Mouse (Mus musculus): ENCODE measurements around the gene Cpt1b.

GRCm38 (mm10) chr15:89373027-89373761 lies 52.5 kb downstream of the Cpt1b start:
- TF ChIP-seq CTCF (IDR thresholded peaks at IDR 0.05; ENCODE audit: borderline replicate concordance, control insufficient read depth, extremely low read depth, insufficient read depth, low read length, poor library complexity) (peak; percentile 81; the same call in 1 of the 2 replicates), POLR2A (IDR thresholded peaks at IDR 0.05; ENCODE audit: control insufficient read depth, extremely low read depth, insufficient read depth, low read length, poor library complexity) (no peak)

Data from thymus, adult 2 months (tissue).